Mouse (Mus musculus): ENCODE results near the gene Gm29609.
"Not testable (repeated sequence)": the region's sequence is repeated elsewhere in the genome, so short reads cannot be mapped to it uniquely, and the experiment has no call there.

The Gm29609 gene

DNA sequence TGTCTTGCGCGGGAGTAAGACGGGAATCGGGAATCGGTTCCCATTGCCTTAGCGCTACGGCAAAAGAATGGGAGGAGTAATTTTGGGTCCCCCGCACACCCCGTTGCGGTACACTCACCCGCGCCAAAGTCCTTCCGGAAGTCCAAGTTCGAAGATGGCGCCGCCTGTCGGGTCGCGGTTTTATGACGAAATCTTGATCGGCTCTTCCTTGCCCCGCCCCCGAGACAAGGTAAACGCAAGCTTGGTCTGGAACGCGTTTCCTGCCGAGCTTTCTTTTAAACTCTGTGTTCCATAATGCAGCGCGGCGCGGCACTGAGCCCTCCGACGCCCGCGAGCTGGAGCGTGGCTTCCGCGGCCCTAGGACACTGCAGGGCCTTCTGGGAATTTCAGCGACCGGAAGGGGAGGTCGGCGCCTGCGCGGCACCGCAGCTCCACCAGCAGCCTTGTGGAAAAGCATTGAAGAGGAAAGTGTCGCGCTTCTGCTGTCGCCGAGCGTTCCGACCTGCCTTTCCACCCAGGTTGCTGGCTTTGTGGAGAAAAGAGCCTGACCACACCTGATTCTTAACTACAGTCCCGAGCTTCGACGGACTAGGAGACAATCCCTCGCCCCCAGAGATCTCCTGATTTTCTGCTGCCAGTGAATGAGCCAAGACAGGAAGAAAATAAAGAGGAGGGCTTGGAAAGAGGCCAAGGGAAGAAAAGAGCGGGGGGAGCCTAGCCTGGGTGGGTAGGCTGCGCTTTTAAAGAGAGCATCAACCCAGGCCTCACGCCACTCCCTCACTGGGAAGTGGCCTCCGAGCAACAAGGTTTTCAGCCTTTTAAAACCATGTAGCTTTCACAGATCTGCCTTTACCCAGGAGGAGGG is at the start of gene Gm29609, which contains the start of gene Gtf3c2:
TSS of gene Gm29609 (minus strand) at position 146 of the 865 bp plus-strand sequence.
TSS of gene Gtf3c2 (minus strand) at position 379 of the 865 bp plus-strand sequence.
- DNase-seq, result peak; percentile 97

DNA sequence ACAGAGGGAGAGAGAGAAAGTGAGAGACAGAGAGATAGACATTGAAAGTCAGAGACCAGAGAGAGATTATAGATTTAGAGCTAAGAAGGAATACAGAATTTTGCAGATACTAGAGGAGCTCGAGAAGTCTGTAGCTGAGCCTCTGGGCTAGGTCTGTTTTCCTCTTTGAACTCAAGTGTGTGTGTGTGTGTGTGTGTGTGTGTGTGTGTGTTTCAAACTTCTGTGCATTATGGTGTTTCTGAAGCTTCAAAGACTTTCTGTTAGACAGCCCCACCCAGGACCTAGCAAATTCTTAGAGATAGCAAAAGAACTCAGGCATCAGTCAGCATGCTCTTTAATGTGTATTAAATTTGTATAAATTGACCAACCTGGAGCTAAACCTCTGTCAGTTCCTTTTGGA is 46.9 kb upstream of the Gm29609 start:
- no peak for DNase-seq

DNA sequence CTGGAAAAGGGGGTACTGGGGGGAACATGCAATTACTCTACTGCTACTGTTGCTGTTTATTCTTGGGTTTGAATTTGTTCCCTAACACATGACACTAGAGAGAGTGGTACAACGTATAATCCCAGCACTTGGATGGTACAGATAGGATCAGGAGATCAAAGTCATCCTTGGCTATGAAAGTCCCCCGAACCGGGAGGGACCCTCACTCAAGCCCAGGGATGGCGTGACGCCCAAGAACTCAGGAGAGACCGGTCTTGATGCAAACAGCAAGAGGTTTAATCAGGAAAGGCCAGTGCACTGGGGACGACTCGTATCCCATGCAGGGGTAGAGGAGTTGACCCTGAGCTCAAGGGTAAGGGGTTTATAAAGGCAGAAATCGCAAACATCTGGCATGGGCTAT is 43.0 kb upstream of the Gm29609 start:
- no peak for DNase-seq

DNA sequence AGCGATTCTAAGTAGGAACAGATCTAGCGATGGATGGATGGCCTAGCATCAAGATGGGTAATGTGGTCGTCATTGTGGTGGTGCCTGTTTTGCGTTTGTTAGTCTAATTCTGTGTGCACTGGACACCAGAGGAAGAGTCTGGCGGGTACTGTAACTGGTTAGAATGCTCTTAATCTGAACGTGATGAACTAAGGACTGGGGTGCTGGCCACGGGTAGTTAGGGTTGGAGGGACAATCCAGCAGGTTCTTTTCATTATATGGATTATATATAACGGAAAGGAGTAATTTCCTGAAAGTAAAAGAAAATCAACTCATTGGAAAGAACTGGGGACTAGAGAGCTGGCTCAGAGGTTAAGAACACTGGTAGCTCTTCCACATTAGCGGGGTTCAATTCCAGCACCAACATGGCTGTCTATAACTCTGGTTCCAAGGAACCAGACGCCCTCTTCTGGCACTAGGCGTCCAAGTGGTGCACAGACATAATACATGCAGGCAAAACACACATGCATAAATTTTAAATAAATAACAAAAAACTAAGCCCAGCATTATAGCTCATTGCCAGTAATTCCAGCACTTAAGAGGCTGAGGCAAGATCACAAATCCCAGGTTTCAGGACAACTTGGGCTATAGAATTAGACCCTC is 41.7 kb upstream of the Gm29609 start:
- peak in 1 of 2 experiments; percentile 24 for DNase-seq

DNA sequence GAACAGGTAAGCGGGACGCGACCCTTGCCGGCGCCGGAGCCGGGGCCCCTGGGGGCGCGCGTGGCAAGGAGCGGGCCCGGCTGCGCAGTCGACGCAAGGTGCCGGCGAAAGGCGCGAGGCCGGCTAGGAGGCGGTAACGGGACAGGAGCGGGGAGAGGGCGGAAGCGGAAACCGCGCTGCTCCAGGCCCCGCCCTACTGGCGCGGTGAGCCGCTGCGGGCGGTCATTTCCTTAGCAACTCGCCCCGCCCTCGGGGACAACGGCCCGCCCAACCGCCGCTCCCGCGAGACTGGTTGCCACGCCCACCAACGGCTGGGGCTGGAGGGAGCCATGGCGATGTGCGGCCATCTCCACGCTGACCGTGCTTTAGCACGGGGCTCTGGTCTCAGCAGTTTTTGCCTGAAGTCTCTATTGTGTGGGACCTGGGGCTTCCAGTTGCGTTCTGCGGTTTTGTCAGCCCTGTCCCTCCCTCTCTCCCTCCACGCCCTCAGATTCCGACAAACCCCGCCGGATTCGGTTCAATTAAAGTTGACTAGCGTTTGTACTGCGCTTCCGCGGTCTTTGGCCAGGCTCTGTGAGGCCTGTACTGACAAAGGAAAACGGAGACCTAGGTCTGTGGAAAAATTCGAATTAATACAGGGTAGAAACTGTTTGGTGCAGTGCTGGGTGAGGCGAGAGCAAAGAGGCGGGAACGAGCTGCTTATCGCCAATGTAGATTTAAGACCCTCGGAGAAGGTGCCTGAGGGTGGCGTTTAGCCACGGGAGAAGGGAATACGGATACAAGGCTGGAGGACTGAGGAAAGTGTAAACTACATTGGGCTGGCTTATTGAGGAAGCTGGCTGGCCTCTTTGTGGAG is 41.0 kb upstream of the Gm29609 start, which contains the start of gene Ppm1g:
TSS of gene Ppm1g (minus strand) at position 240 of the 856 bp plus-strand sequence.
- DNase-seq, result peak; percentile 95 to 98

DNA sequence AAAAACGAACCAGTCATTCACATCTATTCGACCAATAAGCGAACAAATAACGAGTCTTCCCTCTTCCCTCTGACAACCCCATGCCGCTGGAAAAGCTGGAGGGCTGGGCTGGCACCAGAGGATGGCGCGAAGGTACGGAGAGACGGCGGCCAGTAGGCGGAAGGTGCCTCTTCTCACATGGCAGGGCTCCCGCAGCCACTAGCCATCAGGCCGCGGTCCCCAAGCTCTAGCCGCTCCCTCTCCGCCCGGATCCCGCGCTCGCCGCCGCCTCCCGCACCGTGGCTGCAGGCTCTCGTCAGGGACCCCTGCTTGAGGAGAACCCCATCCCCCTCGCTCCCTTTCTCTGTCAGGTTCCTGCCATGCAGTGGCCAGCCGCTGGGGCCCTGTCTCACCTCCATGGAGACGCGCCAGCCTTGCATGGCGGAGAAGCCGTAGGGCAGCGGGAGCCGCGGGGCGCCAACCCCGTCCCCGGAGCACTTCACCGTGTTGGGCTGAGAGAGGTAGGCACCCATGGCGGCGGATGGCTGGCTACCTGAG is 40.3 kb upstream of the Gm29609 start:
- DNase-seq, result peak in 1 of 2 experiments; percentile 46

DNA sequence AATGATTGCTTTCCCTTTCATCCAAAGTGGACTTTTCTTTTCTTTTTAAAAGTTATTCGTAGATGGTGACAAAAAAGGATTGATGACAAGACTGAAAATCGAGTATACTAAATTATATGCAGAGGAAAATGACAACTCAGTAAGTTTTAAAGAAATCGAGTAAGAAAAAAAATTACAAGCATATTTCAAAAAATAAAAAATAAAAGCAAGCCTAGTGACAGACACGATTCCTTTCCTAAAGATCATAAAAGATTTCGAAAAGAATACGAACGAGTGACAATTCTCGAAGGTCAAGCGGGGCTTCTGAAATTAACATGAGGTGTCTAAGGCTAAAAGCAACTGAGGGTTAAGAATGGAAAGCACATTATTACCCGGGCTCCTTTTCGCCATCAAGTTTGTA is 39.8 kb upstream of the Gm29609 start:
- DNase-seq, result no peak

DNA sequence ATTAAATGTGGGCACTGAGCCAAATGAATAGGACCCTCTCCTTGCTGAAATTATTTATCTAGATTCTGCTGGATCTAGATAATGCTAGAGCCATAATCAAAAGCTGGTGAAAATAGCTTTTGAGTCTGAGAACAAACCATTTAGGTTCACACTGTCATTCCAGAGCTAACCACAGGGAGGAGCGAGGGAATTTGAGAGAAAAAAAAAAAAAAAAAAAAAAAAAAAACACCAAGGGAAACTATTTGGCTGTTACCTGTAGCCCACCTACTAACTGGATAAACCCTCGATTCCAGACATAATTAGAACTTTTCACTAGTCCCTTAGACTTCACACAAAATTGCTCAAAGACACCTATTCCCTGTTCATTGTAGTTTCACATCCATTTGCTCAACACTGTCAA is 39.4 kb upstream of the Gm29609 start:
- DNase-seq, result no peak

DNA sequence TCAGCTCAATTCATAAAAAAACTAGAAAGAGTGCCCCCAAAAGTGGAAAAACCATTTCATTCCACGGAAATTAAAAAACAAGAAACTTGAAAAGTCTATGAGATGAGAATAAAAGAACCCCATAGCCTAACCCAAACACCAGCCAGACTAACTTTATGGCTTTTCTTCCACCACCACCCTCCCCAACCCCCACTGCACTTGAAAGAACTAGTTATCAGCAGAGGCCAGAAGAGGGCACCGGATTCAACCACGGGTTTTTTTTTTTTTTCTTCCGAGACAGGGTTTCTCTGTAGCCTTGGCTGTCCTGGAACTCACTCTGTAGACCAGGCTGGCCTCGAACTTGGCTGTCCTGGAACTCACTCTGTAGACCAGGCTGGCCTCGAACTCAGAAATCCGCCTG is 38.6 kb upstream of the Gm29609 start:
- no peak for DNase-seq

DNA sequence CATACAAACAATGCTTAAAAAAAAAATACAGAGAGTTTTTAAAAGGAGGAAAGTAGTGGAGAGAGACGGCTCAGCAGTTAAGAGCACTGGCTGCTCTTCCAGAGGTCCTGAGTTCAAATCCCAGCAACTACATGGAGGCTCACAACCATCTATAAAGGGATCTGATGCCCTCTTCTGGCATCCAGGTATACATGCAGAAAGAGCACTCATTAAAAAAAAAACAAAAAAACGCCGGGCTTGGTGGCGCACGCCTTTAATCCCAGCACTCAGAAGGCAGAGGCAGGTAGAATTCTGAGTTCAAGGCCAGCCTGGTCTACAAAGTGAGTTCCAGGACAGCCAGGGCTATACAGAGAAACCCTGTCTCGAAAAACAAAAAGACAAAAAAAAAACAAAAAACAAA is 36.8 kb upstream of the Gm29609 start:
- DNase-seq, result not testable (repeated sequence)

DNA sequence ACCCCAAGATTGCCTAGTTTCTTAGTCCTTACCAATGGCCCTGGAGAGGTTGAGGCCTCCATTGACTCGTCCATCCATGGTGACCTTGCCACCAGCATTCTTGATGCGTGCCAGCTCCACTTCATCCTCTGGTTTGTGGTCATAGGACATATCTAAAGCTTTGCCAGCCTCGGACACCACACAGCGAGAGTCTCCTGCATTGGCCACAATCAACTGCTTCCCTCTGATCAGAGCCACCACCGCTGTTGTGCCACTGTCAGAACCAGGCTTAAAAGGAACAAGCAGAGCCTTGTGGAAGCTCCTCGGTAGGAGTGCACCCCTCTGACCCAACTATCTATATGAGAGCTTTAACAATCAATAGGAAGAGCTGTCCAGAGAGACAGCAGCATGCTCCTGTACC is 24.7 kb upstream of the Gm29609 start:
- no peak for DNase-seq

DNA sequence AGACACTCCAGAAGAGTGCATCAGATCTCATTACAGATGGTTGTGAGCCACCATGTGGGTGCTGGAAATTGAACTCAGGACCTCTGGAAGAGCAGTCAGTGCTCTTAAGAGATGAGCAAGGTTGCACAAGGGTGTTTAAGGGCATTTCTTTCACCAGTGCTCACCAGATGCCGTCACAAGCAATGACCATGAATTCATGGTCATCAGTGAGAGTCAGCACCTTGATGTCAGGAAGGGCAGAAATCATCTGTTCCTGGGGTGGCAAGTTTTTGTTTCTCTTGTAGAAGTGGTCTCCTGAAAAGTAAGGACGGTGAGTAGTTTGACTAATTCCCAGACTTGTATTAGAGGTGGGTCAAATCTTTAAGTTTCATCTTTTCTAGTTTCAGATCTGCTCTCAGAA is 24.2 kb upstream of the Gm29609 start:
- DNase-seq, result no peak

DNA sequence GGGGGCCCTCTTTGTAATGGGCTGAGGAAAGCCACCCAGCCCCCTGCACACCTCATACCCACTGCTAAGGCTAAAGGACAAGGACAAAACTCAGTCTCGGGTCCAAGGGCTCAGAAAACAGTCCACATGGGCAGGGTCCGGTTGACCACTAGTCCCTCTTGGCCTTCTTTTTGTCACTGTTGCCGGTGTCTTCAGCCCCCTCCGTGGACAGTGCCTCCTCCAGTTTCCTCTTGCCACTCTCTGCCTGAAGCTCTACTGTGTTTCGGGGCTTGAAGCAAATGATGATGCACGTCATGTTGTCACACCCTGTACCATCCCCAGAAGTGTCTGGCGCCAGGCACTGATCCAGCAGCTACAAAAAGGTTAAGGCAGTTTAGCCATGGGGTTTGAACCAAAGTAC is 23.2 kb upstream of the Gm29609 start:
- peak; percentile 16 to 30 for DNase-seq

DNA sequence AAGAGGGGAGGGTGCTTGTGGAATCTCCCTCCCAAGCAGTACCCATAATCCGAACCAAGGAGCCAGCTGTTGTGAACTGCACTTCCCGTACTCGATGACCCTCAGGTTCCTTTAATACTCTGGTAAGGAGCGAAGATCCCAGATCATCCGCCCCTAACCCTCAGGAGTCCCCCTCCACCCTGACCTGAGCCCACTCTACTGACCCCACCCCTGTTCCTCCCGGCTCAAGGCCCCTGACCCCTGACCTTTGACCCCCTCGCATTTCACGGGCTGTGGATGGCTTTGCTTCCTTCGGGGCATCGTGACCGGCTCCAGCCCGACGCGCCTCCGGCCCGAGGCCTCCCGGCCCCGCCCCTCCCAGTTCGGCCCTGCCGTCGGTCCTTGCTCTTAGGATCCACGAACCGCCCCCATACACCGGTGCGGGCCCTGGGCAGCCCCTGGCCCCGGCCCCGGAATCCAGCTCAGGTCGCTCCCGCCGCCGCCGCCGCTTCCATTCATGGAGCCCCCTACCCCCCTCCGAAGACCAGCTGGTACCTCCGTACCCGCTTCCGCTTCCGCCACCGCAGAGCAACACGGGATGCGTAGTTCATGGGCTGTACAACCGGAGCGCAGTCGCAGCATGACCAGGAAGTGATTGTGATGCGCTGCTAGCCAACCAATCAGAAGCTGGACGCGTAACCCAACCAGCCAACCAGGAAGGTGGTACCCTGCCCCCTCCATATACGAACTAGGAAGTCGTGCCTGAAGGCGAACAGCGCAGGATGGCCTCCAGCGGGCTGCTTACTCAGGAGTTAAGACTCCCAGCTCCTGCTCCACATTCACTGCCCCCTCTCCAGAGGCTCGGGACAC is 22.3 kb upstream of the Gm29609 start, which contains the start of gene Zfp513:
TSS of gene Zfp513 (minus strand) at position 562 of the 849 bp plus-strand sequence.
- peak; percentile 93 to 98 for DNase-seq

DNA sequence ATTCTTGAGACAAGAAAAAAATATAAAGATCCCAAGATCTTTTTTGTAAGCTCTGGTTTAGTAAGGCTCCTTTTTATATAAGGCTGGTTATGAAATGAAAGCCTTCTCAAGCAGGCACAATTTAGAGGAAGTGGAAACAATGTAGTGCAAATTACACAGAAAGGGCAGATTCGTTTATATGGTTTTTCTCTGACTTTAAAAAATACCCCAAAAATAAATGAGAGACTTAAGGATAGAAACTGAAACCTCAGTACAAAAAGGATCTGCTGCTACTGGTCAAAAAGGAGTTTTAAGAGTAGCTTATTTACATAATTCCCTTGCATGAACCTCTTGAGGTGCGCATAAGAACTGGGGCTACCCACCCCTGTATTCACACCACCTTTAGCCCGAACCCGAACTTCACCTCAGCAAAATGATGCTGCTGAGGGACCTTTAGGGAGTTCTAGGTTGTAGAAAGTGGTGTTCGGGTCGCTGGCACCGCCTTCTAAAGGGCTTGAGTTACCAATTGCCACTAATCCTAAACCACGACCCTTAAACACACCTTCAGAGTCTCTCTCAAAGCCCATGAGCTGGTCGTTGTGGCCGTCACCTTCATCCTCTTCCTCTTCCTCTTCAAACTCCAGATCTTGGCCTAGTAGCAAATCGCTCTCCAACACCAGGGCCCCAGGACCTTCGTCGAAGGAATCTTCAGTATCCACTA is 21.5 kb upstream of the Gm29609 start:
- DNase-seq, result no peak

DNA sequence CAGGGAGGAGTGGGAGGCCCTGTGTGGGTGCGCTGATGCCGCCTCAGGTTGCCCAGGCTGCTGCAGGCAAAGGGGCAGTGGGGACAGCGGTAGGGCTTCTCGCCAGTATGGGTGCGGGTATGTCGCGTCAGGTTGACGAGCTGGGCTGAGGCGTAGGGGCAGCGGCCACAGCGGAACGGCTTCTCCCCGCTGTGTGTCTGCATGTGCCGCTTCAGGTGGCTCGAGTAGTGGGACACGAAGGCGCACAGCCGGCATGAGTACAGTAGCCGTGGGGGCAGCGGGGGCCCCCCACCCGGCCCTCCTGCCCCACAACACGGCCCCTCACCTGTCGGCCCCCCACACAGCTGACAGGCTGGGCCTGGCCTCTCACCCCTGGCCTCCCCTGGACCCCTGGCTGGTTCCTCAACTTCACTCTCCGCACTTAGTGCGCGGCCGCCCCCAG is 20.6 kb upstream of the Gm29609 start:
- DNase-seq, result peak; percentile 18 to 30

DNA sequence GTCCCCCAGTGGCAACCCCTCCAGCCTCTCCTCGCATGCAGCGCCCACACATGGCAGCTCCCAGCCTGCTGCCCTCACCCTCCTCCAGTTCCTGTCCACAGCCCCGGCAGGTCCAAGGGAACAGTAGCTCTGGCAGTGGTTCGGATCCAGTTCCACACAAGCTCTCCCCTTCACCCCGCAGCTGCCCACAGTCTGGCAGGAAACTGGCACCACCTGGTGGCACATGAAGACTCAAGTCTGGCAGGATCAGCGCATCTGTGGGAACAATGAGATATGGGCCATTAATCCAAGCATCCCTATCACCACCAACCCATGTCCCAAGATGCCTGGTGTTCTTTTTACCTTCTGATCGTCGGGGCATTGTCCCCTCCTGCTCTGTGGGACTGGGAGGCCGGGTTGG is 20.2 kb upstream of the Gm29609 start:
- DNase-seq, result no peak

DNA sequence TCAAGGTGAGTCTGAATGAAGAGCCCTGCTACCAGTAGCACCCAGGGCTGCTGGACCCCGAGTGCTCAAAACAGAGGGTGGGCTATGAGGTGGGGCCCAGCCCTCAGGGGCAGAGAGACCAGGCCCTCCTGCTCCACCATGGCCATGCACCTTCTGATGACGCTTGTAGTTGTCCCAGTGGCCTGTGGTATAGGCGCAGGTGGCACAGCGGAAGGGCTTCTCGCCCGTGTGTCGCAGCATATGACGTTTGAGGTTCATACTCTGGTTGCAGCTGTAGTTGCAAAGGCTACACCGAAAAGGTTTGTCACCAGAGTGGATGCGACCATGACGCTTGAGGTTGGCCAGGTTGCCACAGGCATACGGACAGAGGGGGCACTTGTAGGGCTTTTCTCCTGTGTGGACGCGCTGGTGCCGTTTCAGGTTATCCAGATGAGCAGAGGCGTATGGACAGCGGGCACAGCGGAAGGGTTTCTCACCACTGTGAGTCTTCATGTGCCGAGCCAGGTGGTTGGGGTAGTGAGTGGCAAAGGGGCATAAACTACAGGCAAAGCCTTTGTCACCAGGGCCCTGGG is 19.7 kb upstream of the Gm29609 start:
- peak in 1 of 2 experiments; percentile 21 for DNase-seq

DNA sequence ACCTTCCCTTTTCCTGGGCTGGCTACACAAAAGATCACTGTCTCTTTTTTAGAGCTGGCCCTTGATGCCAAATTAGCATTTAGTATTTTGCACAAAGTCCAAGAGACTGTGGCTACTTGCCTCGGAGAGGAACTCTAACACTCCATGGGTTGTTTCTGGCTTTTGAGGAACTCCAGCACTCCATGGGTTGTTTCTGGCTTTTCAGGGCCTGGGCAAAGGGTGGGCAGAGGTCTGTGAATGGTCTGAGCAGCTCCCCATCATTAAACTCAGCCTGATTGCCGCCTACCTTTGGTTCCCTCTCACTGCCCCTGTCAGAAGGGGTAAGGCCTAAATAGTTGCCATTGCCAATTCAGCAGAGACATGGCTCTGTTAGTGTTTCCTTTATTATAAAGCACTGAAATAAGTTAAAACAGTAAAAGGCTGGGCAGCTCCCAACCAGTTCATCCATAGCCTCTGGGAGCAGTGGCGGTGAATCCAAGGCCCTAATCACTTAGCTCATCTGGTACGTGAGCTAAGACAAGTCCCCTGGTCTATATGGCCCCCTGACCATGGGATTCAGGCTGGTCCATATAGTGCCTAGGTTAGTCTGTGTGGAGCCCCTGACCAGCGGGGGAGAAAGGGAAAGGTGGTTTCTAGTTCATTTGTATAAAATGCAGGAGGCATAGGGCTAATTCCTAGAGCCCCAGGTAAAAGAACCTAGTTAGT is 19.1 kb upstream of the Gm29609 start:
- no peak for DNase-seq

DNA sequence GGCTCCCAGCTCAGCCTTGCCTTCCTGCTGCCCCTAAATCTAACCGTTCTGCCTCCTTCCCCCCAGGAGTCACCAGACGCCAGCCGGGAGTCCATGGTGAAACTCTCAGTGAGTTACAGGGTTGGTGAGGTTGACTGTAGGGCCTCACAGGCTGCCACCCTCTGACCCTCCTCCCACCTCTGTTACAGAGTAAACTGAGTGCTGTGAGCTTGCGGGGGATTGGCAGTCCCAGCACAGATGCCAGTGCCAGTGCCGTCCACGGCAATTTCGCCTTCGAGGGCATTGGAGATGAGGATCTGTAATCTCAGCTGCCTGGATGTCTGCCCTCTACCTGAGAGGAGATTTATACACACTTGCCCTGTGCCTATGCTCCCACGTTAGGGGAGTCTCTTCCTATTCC is 18.5 kb upstream of the Gm29609 start:
- no peak for DNase-seq
